Mouse (Mus musculus): ENCODE data around the gene Ift122. TPM values are rescaled to one million over a fixed set of nuclear protein-coding genes. Genes with fewer than 3 reads are reported as not detected.
A peak's percentile ranks its signal among the peaks of the same experiment; 100 is the strongest.

Ift122 gene
- polyA plus RNA-seq, 1 experiment from 2014 or later, result 18.8 TPM

GRCm38 (mm10) chr6:115878694-115879093 is 25.4 kb downstream of the Ift122 start:
- Histone ChIP-seq H3K4me2 (no peak overlapping the region), H3K4me1 (no peaks in the 10 kb centered on the region; the same call in 1 of the 2 replicates), H3K4me3 (replicated peaks) (no peak overlapping the region), H3K9ac (no peak overlapping the region), H3K27ac (peak overlapping the region; percentile 22; the same call in 1 of the 2 replicates), H3K27me3 (replicated peaks) (no peaks in the 10 kb centered on the region), H3K9me3 (no peaks in the 10 kb centered on the region), H3K36me3 (peaks cover 6% of the 10 kb centered on the region; the same call in 1 of the 2 replicates)
- ATAC-seq (ENCODE audit: insufficient read depth, low FRiP score, low read depth), result no peak
- WGBS, result 53% methylated on average over 6 of the region's 6 CpGs

- Histone ChIP-seq H3K27me3 (replicated peaks) (no peaks in the 10 kb centered on the region), H3K27ac (no peak overlapping the region), H3K4me2 (no peak overlapping the region), H3K9me3 (no peaks in the 10 kb centered on the region), H3K36me3 (peaks cover 6% of the 10 kb centered on the region; the same call in 1 of the 2 replicates), H3K4me3 (replicated peaks) (no peak overlapping the region), H3K4me1 (no peaks in the 10 kb centered on the region; the same call in 1 of the 2 replicates), H3K9ac (no peak overlapping the region)
- ATAC-seq (ENCODE audit: insufficient read depth, low FRiP score, low read depth), result no peak
- 74% methylated on average over 6 of the region's 6 CpGs for WGBS
Observed at GRCm38 (mm10) chr6:115879736-115880135, 26.5 kb downstream of the Ift122 start.

DNA sequence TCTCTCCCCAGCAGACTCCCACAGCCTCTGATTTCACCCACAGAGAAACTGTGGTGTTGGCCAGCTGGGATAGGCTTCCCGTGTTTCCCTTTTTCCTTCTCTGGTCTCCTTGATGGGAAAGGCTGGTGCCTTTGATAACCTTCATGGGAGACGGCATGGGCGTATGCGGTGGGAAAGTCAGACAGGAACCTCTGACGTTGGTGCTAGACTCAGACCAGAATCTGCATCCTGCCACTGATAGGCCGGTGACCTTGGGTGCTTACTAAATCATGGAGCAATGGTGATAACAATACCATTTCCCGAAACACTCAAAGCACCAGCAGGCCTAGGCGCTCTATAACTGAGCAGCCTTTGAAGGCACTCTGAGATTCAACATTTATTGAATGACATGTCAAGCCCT is 27.5 kb downstream of the Ift122 start:
- Histone ChIP-seq H3K27ac (no peak overlapping the region), H3K36me3 (peaks cover 9% of the 10 kb centered on the region; the same call in 1 of the 2 replicates), H3K4me2 (no peak overlapping the region), H3K9me3 (no peaks in the 10 kb centered on the region), H3K4me3 (replicated peaks) (no peak overlapping the region), H3K9ac (no peak overlapping the region), H3K27me3 (replicated peaks) (no peaks in the 10 kb centered on the region), H3K4me1 (no peaks in the 10 kb centered on the region; the same call in 1 of the 2 replicates)
- ATAC-seq (ENCODE audit: insufficient read depth, low FRiP score, low read depth), result no peak
- 73% methylated on average over 8 of the region's 8 CpGs for WGBS

DNA sequence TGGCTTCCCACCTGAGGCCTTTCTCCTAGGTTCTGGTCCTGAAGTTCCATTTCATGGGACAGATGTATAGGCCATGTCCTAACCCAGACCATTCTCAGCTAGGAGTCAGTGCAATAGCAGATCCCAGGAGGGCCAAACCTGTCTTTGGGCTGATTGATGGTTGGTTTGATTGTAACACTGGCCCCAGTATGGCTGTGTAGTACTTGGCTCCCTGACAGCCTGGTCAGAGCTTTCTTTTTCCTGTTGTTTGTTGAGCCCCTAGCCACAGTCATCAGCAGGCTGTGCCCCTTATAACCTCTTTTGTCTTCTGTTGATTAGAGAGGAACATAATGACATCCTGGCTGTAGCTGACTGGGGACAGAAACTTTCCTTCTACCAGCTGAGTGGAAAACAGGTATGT is 30.7 kb downstream of the Ift122 start:
- no peaks in the 10 kb centered on the region for H3K27me3 ChIP-seq (replicated peaks)
- H3K4me1 ChIP-seq, result 0 out of 2 replicates have a peak, but pooled peaks cover 3% of the 10 kb centered on the region
- H3K9ac ChIP-seq, result no peak overlapping the region
- H3K9me3 ChIP-seq, result no peaks in the 10 kb centered on the region
- no peak for ATAC-seq (ENCODE audit: insufficient read depth, low FRiP score, low read depth)
- H3K4me2 ChIP-seq, result no peak overlapping the region
- H3K27ac ChIP-seq, result no peak overlapping the region
- no peak overlapping the region for H3K4me3 ChIP-seq (replicated peaks)
- peaks cover 15% of the 10 kb centered on the region for H3K36me3 ChIP-seq

GRCm38 (mm10) chr6:115886894-115887293 is 33.6 kb downstream of the Ift122 start:
- Histone ChIP-seq H3K27ac (no peak overlapping the region), H3K27me3 (replicated peaks) (no peaks in the 10 kb centered on the region), H3K36me3 (peaks cover 10% of the 10 kb centered on the region), H3K9me3 (no peaks in the 10 kb centered on the region), H3K4me1 (peaks cover 17% of the 10 kb centered on the region), H3K9ac (no peak overlapping the region), H3K4me3 (replicated peaks) (no peak overlapping the region), H3K4me2 (no peak overlapping the region)
- WGBS, result 56% methylated on average over 4 of the region's 4 CpGs
- peak; percentile 28; the same call in 1 of the 2 replicates for ATAC-seq (ENCODE audit: insufficient read depth, low FRiP score, low read depth)

DNA sequence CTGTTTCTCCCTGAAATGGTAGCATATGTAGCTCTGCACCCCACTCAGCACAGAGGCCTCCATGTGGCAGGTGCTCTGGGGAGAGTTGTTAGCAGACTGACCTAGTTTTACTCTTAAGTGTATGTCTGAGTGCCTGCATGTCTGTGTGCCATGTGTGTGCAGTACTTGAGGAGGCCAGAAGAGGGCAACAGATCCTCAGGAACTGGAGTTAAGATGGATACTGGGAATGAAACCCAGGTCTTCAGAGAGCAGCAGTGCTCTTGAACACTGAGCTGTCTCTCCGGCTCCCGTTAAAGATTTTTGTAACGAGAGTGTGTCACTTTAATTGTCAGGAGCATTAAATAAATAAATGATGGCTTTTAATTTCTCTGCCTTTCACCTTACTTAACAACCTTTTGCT is 35.0 kb downstream of the Ift122 start:
- no peak overlapping the region for H3K4me3 ChIP-seq (replicated peaks)
- H3K9ac ChIP-seq, result no peak overlapping the region
- peaks cover 19% of the 10 kb centered on the region for H3K4me1 ChIP-seq
- no peaks in the 10 kb centered on the region for H3K27me3 ChIP-seq (replicated peaks)
- ATAC-seq (ENCODE audit: insufficient read depth, low FRiP score, low read depth), result no peak
- peaks cover 10% of the 10 kb centered on the region for H3K36me3 ChIP-seq
- H3K9me3 ChIP-seq, result no peaks in the 10 kb centered on the region
- 98% methylated on average over 3 of the region's 3 CpGs for WGBS
- H3K4me2 ChIP-seq, result no peak overlapping the region
- H3K27ac ChIP-seq, result no peak overlapping the region

GRCm38 (mm10) chr6:115890601-115891000 is 37.3 kb downstream of the Ift122 start:
- H3K27ac ChIP-seq, result peak overlapping the region; percentile 61

GRCm38 (mm10) chr6:115891061-115891460 is 37.8 kb downstream of the Ift122 start:
- no peak overlapping the region for H3K4me2 ChIP-seq
- H3K27ac ChIP-seq, result peak overlapping the region; percentile 61
- peaks cover 11% of the 10 kb centered on the region for H3K36me3 ChIP-seq
- H3K9ac ChIP-seq, result no peak overlapping the region
- no peaks in the 10 kb centered on the region for H3K9me3 ChIP-seq
- no peak overlapping the region for H3K4me3 ChIP-seq (replicated peaks)
- H3K27me3 ChIP-seq (replicated peaks), result no peaks in the 10 kb centered on the region
- no peak for ATAC-seq (ENCODE audit: insufficient read depth, low FRiP score, low read depth)
- H3K4me1 ChIP-seq, result peaks cover 19% of the 10 kb centered on the region
- 48% methylated on average over 6 of the region's 6 CpGs for WGBS

More at GRCm38 (mm10) chr6:115890601-115891000, 37.3 kb downstream of the Ift122 start:
- Histone ChIP-seq H3K9ac (no peak overlapping the region), H3K36me3 (peaks cover 11% of the 10 kb centered on the region), H3K27me3 (replicated peaks) (no peaks in the 10 kb centered on the region), H3K4me2 (no peak overlapping the region), H3K4me3 (replicated peaks) (no peak overlapping the region), H3K4me1 (peaks cover 19% of the 10 kb centered on the region), H3K9me3 (no peaks in the 10 kb centered on the region)
- no peak for ATAC-seq (ENCODE audit: insufficient read depth, low FRiP score, low read depth)
- WGBS, result 73% methylated on average over 8 of the region's 8 CpGs

GRCm38 (mm10) chr6:115891497-115892061 is 38.3 kb downstream of the Ift122 start:
- H3K36me3 ChIP-seq, result peaks cover 11% of the 10 kb centered on the region
- ATAC-seq (ENCODE audit: insufficient read depth, low FRiP score, low read depth), result no peak; the same call in 1 of the 2 replicates
- WGBS, result 35% methylated on average over 8 of the region's 8 CpGs

DNA sequence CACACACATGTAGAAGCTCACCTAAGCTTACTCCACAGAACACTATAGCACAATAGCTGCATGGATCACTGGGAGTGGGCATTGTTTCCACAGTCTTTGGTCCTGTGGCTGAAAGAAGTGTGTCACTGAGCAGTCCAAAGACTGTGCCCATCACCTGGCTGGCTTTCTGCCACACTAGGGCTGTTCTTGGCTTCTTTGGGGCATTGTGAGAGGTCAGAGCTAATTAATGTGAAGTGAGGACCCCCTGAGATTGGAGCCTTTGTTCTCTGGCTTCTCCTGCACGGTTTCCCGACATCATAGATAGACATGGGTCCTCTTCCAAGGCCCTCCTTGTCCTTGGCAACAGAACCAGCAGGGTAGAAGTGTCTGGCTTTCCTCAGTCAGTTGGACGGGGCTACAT is 39.1 kb downstream of the Ift122 start:
- no peak for ATAC-seq (ENCODE audit: insufficient read depth, low FRiP score, low read depth)
- H3K27me3 ChIP-seq (replicated peaks), result no peaks in the 10 kb centered on the region
- 76% methylated on average over 3 of the region's 3 CpGs for whole genome bisulfite sequencing
- peak overlapping the region; percentile 76; the same call in 1 of the 2 replicates for H3K27ac ChIP-seq
- H3K9me3 ChIP-seq, result no peaks in the 10 kb centered on the region
- H3K4me3 ChIP-seq (replicated peaks), result no peak overlapping the region
- no peak overlapping the region for H3K4me2 ChIP-seq
- peaks cover 11% of the 10 kb centered on the region for H3K36me3 ChIP-seq
- H3K9ac ChIP-seq, result no peak overlapping the region
- peaks cover 16% of the 10 kb centered on the region for H3K4me1 ChIP-seq

More at GRCm38 (mm10) chr6:115891497-115892061, 38.3 kb downstream of the Ift122 start:
- H3K27ac ChIP-seq, result peak overlapping the region; percentile 76
- peaks cover 17% of the 10 kb centered on the region for H3K4me1 ChIP-seq
- H3K4me3 ChIP-seq (replicated peaks), result no peak overlapping the region
- no peaks in the 10 kb centered on the region for H3K27me3 ChIP-seq (replicated peaks)
- no peaks in the 10 kb centered on the region for H3K9me3 ChIP-seq
- no peak overlapping the region for H3K4me2 ChIP-seq
- H3K9ac ChIP-seq, result no peak overlapping the region

DNA sequence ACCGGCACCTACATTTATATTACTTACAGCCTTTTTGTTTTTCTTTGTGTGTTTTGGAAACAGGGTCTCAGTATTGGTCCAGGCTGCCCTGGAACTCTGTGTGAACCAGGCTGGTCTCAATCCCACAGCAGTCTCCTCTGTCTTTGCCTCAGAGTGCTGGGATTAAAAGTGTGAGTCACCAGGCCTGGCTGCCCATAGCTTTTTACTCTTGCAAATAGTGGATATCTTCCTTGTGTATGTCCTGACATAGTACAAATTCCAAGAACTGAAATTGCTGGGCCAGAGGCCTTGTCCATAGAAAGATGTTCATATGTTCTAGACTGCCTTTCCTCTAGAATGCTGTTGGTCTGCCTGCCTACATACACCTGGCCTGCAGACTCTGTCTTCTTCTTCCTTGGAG is 43.1 kb downstream of the Ift122 start:
- H3K36me3 ChIP-seq, result peaks cover 4% of the 10 kb centered on the region

DNA sequence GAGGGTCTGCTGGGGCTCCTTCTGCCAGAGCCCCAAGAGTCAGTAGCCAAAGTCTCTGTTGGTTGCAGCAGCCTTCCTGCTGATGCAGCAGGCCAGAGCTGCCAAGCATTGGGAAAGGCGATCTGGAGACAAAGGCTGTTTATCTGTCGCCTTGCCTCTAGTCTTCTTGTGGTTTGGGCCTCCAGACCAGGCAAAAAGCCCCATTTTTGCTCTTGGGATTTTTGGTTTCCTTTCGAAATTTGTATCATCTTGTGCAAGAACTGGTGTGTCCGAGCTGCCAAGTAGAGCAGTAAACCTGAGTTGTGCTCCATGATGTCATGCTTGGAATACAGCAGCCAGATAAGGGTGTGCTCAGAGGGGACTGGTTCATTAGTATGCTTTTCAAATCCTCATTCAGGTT is 43.8 kb downstream of the Ift122 start:
- no peak overlapping the region for H3K4me3 ChIP-seq (replicated peaks)
- no peak overlapping the region for H3K4me2 ChIP-seq
- H3K36me3 ChIP-seq, result peaks cover 4% of the 10 kb centered on the region
- no peak overlapping the region for H3K9ac ChIP-seq
- no peaks in the 10 kb centered on the region for H3K27me3 ChIP-seq (replicated peaks)
- WGBS, result 69% methylated on average over 4 of the region's 4 CpGs
- H3K4me1 ChIP-seq, result 0 out of 2 replicates have a peak, but pooled peaks cover 5% of the 10 kb centered on the region
- no peak for ATAC-seq (ENCODE audit: insufficient read depth, low FRiP score, low read depth)
- H3K27ac ChIP-seq, result no peak overlapping the region
- H3K9me3 ChIP-seq, result no peaks in the 10 kb centered on the region

More for the DNA sequence above, 43.1 kb downstream of the Ift122 start:
- WGBS, result 63% methylated on average over 1 of the region's 1 CpGs
- Histone ChIP-seq H3K27ac (no peak overlapping the region), H3K4me2 (no peak overlapping the region), H3K9ac (no peak overlapping the region), H3K9me3 (no peaks in the 10 kb centered on the region), H3K4me1 (peaks cover 8% of the 10 kb centered on the region), H3K27me3 (replicated peaks) (no peaks in the 10 kb centered on the region), H3K4me3 (replicated peaks) (no peak overlapping the region)
- no peak for ATAC-seq (ENCODE audit: insufficient read depth, low FRiP score, low read depth)

Data from stomach, embryonic 15.5 days (tissue).